Mouse (Mus musculus): ENCODE data around the gene Gna14.

The Gna14 gene

GRCm38 (mm10) chr19:16593256-16593974 is 157.9 kb downstream of the Gna14 start:
- DNase-seq (ENCODE audit: low read depth, low spot score) = no peak

DNA sequence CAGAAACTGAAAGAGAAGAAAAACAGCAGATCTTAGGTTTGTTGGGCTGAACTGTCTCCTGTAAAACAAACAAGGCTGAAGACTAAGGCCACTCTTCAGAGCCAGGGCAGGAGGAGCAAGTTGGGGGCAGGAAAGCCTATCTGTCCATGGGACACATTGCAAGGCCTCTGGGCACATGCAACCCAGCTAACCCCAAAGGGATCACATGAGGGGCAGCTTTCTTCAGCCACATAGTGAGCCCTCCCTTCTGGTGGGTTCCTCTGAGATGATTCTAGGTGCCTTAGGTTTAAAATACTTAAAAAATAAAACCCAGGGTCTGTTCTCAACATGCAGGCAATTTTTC is 158.4 kb downstream of the Gna14 start:
- no peak for DNase-seq (ENCODE audit: low read depth, low spot score)

- no peak for DNase-seq (ENCODE audit: low read depth, low spot score)
Observed at GRCm38 (mm10) chr19:16597216-16597615, 161.7 kb downstream of the Gna14 start.

GRCm38 (mm10) chr19:16598653-16599297 is 163.2 kb downstream of the Gna14 start:
- no peak for DNase-seq (ENCODE audit: low read depth, low spot score)

GRCm38 (mm10) chr19:16599298-16599970 is 163.9 kb downstream of the Gna14 start:
- peak; percentile 67 for DNase-seq (ENCODE audit: low read depth, low spot score)

DNA sequence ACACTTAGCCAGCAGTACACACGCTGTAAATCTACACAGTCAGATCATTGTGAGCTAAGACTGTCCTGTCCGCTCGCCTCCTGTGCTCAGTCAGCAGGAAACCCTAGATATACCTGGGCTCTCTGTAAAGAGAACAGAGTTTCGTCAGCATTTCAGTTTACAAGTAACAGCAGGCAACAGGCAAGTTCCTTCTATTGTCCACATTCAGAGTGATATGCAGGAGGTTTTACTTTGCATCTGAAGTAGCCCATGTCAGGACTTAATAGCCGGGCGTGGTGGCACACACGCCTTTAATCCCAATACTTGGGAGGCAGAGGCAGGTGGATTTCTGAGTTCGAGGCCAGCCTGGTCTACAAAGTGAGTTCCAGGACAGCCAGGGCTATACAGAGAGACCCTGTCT is 166.5 kb downstream of the Gna14 start:
- DNase-seq (ENCODE audit: low read depth, low spot score) = no peak

DNA sequence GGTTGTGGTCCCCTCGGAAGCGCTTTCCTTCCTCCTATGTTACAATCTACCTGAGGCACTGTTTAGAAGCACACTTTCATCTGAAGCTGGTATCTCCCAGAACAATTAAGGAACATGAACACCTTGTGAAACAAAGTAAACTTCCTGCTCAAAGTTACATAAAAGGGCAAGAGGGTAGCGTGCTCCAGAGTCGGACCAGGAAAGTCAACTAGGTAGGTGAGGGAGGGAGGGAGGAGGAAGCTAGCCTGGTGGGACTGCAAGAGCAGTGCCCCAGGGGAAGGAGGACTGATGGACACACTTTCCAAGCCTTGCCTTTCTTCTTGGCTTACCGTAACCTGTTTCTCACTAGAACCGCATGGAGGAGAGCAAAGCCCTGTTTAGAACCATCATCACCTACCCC is 172.1 kb downstream of the Gna14 start:
- no peak for DNase-seq (ENCODE audit: low read depth, low spot score)

GRCm38 (mm10) chr19:16623154-16623553 is 187.6 kb downstream of the Gna14 start:
- DNase-seq (ENCODE audit: low read depth, low spot score) = no peak

DNA sequence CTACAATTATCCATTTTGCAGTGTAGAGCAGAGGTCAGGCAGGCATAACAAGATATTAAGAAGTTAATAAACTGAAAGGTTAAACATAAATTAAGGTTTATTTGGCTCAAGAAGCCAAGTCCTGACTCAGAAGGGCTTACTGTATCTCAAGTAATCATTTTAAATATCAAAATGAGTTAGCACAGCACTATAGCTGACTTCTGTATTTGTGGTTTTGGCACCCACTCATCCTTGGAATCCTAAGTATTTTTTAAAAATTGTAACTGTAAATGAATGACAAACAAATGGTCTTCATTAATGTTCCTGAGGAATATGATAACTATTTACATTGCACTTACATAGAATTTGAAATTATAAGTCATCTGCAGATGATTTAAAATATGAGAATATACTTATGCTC is 189.4 kb downstream of the Gna14 start:
- DNase-seq (ENCODE audit: low read depth, low spot score) = no peak

DNA sequence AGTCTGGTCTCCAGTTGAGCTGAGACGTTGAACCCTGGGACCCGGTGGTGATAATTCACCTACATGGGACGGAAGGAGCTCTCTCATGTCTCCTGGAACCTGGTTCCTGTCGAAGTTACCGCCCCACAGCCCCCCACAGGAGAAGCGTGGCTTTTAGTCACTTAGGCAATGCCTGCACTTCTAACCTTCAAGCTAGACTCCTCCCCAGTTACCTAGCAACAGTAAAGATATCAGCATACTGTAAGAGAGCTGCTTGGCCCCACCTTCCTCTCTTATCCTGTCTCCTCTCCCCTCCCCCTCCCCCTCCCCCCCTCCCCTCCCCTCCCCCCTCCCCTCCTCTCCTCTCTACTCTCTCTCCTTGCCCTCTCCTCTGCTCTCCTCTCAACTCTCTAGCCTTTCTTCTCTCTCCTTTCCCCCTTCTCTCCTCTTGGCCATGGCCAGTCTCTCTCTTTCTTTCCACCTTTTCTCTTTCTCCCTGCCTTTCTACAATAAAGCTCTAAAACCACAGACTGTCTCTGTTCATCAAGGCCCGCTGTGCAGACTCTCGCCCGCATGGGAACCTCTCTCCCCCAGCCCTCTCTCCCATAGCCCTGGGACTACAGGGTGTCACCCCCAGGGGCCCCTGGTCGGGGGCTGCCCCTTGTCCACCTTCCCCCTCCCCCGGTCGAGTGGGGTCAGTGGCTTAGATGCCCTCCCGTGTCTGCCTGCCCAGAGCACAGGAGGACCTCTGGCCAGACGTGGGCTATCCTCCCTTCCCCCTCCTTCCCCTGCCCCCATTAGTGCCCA is 190.2 kb downstream of the Gna14 start:
- DNase-seq (ENCODE audit: low read depth, low spot score) = no peak
